Mouse (Mus musculus) lung, embryonic 14.5 days (tissue): ENCODE data around the gene Tbc1d17. TPM values are rescaled to one million over a fixed set of nuclear protein-coding genes. Genes with fewer than 3 reads are reported as not detected.

Experiments used
- ATAC-seq: fragments of 200-750 bp; cut with Nextera tagmentation; 2 replicates; pipeline ENCODE4 v1.8.0; 2017; ENCODE audit warnings: mild to moderate bottlenecking, moderate TSS enrichment, moderate library complexity; ENCODE audit not compliant: insufficient read depth
- DNase-seq: peaks from one replicate; pipeline ENCODE4 v3.0.0-alpha.2; 2015
- H3K27ac ChIP-seq: fragments of 300-500 bp; sonication (generic); 2 replicates; pipeline ENCODE4 v1.5.1; 2014; ENCODE audit warnings: low read depth, mild to moderate bottlenecking, moderate library complexity
- H3K27me3 ChIP-seq: fragments of 300-500 bp; sonication (generic); 2 replicates; pipeline ENCODE4 v1.6.1; 2014; ENCODE audit warnings: low read length, control low read depth; ENCODE audit not compliant: insufficient read depth
- H3K36me3 ChIP-seq: fragments of 300-500 bp; sonication (generic); 2 replicates; pipeline ENCODE4 v1.6.1; 2014; ENCODE audit warnings: control low read depth; ENCODE audit not compliant: insufficient read depth
- H3K4me1 ChIP-seq: fragments of 300-500 bp; sonication (generic); 2 replicates; pipeline ENCODE4 v1.6.1; 2014; ENCODE audit warnings: antibody characterized with exemption, control low read depth; ENCODE audit not compliant: insufficient read depth
- H3K4me2 ChIP-seq: fragments of 300-500 bp; sonication (generic); 2 replicates; pipeline ENCODE4 v1.6.1; 2014; ENCODE audit warnings: mild to moderate bottlenecking
- H3K4me3 ChIP-seq: fragments of 300-500 bp; sonication (generic); 2 replicates; pipeline ENCODE4 v1.5.1; 2014; ENCODE audit warnings: low read depth, low read length
- H3K9ac ChIP-seq: fragments of 300-500 bp; sonication (generic); 2 replicates; pipeline ENCODE4 v1.6.1; 2014
- H3K9me3 ChIP-seq: fragments of 300-500 bp; sonication (generic); 2 replicates; pipeline ENCODE4 v1.6.1; 2016; ENCODE audit warnings: low read depth, low read length, control low read depth
- CTCF ChIP-seq: IDR thresholded peaks from 2 replicates; pipeline ENCODE4 v1.5.1; 2016; ENCODE audit warnings: antibody characterized with exemption, low read depth
- WGBS: fragments of 180-500 bp; shearing (Covaris S2); extraction: QIAGEN DNeasy Blood & Tissue Kit; methylation state at CpG from one replicate; pipeline ENCODE4 v1.1.7; 2014; 5-methylcytosine and 5-hydroxymethylcytosine counted together
- polyA plus RNA-seq: library from polyadenylated mRNA; unstranded; fragments of >200 nt; fragmentation: Nextera tagmentation; extraction: Ambion mirVana; gene quantifications from 2 replicates; pipeline ENCODE4 v1.2.1, GENCODE M21; 2014

Gene Tbc1d17
- polyA plus RNA-seq, 1 experiment from 2014 or later = 73.7 TPM

DNA sequence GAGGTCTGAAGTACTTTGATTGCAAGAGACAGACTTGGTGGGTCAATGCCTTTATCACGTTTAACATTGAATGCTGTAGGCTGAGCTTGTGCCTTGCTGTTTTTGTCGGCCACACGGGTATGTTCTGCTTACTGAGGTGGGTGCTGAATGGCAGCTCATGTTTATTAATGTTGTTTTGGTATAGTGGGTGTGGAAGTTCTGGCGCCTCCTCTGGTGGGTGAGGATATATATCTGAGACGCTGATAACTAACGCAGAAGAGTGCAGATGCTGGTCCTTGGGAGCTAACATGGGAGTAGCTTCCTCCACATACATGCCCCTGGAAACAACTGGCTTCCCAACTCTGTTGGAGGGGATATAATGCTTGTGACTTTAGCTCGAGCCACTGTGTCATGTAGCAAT, 25.5 kb downstream of the Tbc1d17 start:
- H3K4me3 ChIP-seq = no peak overlapping the region
- no peak overlapping the region for H3K27ac ChIP-seq
- H3K4me2 ChIP-seq = no peak overlapping the region
- no peaks in the 10 kb centered on the region for H3K9me3 ChIP-seq
- no peaks in the 10 kb centered on the region for H3K27me3 ChIP-seq
- H3K4me1 ChIP-seq = peaks cover 3% of the 10 kb centered on the region; the same call in 1 of the 2 replicates
- TF ChIP-seq CTCF = peak; percentile 29; the same call in 1 of the 2 replicates
- DNase-seq (no peak), ATAC-seq (no peak)
- peaks cover 29% of the 10 kb centered on the region for H3K36me3 ChIP-seq
- H3K9ac ChIP-seq = no peak overlapping the region
- WGBS = 40% methylated on average over 7 of the region's 7 CpGs

DNA sequence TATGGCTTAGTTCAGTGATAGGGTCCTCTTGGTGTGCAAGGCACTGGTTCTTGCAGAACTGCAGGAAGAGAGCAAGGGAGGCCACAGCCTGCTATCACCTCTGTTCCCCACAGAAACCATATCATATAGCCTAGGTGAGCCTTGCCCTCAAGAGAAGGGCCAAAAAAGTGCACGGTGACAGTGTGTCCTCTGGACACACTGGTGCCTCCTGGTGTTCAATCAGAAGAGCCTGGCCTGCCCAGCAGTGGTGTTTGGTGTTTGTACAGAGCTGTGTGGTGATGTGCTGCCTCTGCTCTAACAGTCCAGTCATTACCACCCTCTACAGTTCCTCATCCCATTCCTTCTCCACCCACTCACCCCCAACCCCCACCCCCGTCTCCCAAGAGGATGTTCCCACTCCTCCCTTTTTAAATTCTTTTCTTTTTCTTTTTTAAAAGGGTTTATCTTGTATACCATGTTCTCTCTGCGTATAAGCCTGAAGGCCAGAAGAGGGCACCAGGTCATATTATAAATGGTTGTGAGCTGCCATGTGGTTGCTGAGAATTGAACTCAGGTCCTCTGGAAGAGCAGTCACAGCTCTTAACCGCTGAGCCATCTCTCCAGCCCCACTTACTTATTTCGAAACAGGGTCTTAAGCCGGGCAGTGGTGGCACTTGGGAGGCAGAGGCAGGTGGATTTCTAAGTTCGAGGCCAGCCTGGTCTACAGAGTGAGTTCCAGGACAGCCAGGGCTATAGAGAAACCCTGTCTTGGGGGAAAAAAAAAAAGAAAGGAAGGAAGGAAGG, 27.0 kb downstream of the Tbc1d17 start:
- H3K9me3 ChIP-seq = no peaks in the 10 kb centered on the region
- no peaks in the 10 kb centered on the region for H3K27me3 ChIP-seq
- no peak for DNase-seq
- H3K9ac ChIP-seq = no peak overlapping the region
- peak; percentile 10; the same call in 1 of the 2 replicates for TF ChIP-seq CTCF
- H3K27ac ChIP-seq = no peak overlapping the region
- peaks cover 21% of the 10 kb centered on the region for H3K36me3 ChIP-seq
- no peak overlapping the region for H3K4me2 ChIP-seq
- H3K4me3 ChIP-seq = no peak overlapping the region
- no peak for ATAC-seq
- 76% methylated on average over 7 of the region's 7 CpGs for WGBS
- H3K4me1 ChIP-seq = peaks cover 11% of the 10 kb centered on the region

DNA sequence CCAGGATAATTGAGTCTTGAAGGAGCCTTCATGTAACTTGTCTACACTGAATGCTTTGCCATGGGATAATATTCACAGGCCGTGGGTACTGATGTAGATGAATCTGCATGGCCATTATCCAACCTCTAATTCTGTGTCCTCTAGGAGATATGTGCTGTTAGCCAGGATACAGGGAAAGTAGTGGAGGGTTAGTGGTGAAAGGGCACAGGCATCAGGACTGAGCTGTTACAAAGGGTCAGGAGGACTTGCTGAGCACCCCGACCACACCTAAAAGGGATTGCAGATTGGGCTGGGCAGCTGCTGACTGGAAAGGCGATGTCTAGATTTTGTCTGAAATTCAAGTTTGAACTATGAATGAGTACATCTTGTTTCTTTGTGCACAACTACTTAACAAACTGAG, 28.4 kb downstream of the Tbc1d17 start:
- no peak for TF ChIP-seq CTCF
- WGBS = 78% methylated on average over 3 of the region's 3 CpGs

DNA sequence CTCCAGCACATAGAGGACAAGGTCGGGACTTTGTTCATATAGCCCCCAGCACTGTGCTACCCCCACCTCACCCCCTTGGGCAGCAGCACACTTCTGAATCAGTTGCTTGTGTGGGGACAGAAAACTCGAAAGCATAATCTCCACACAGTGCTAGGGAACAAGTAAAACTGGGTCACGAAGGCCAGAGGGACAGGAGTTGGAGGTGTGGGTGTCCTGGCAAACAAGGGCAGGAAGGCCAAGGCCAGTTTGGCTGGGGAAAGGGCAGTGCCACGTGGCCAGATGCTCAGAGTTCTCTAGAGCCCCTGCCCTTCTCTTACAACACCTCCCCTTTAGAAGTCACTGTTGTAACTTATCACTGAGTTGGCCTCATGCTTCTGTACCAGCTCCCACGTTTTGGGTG, 29.0 kb downstream of the Tbc1d17 start:
- peaks cover 12% of the 10 kb centered on the region; the same call in 1 of the 2 replicates for H3K36me3 ChIP-seq
- 48% methylated on average over 5 of the region's 5 CpGs for WGBS

More for the DNA sequence above, 28.4 kb downstream of the Tbc1d17 start:
- H3K9ac ChIP-seq = peak overlapping the region; percentile 10; the same call in 1 of the 2 replicates
- peaks cover 11% of the 10 kb centered on the region for H3K4me1 ChIP-seq
- no peaks in the 10 kb centered on the region for H3K9me3 ChIP-seq
- H3K36me3 ChIP-seq = peaks cover 14% of the 10 kb centered on the region; the same call in 1 of the 2 replicates
- ATAC-seq = no peak
- H3K27me3 ChIP-seq = no peaks in the 10 kb centered on the region
- no peak for DNase-seq
- no peak overlapping the region for H3K4me2 ChIP-seq
- H3K27ac ChIP-seq = no peak overlapping the region
- H3K4me3 ChIP-seq = no peak overlapping the region

DNA sequence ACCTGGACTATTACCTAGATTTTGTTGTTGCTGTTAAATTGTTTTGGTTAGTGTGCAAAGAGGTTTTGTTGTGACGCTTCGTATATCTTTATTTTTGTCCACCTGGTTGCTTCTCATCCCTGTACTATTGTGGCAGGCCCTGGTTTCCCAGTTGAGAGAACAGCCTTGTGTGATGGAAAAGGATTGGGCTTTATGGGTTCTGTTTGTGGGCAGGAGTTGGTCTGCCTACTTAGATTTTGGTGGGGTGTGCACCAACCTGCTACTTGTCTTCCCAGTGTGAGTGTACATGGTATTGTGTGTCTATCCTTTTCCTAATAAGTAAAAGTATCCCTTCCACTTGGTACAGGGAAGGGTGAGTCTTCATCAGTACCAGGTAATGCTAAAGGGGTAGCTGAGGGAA, 29.5 kb downstream of the Tbc1d17 start:
- Histone ChIP-seq H3K4me3 (peak overlapping the region; percentile 88), H3K27ac (no peak overlapping the region), H3K4me1 (peaks cover 14% of the 10 kb centered on the region), H3K4me2 (peak overlapping the region; percentile 89), H3K27me3 (no peaks in the 10 kb centered on the region), H3K36me3 (peaks cover 16% of the 10 kb centered on the region), H3K9me3 (no peaks in the 10 kb centered on the region), H3K9ac (peak overlapping the region; percentile 98; the same call in 1 of the 2 replicates)
- TF ChIP-seq CTCF = no peak
- no peak for DNase-seq
- 79% methylated on average over 2 of the region's 2 CpGs for WGBS
- ATAC-seq = no peak

More for the DNA sequence above, 29.0 kb downstream of the Tbc1d17 start:
- no peak for DNase-seq
- no peak overlapping the region for H3K4me3 ChIP-seq
- H3K9ac ChIP-seq = no peak overlapping the region
- peaks cover 13% of the 10 kb centered on the region for H3K4me1 ChIP-seq
- no peaks in the 10 kb centered on the region for H3K9me3 ChIP-seq
- no peaks in the 10 kb centered on the region for H3K27me3 ChIP-seq
- no peak for ATAC-seq
- no peak overlapping the region for H3K27ac ChIP-seq
- peak overlapping the region; percentile 10; the same call in 1 of the 2 replicates for H3K4me2 ChIP-seq
- no peak for TF ChIP-seq CTCF

DNA sequence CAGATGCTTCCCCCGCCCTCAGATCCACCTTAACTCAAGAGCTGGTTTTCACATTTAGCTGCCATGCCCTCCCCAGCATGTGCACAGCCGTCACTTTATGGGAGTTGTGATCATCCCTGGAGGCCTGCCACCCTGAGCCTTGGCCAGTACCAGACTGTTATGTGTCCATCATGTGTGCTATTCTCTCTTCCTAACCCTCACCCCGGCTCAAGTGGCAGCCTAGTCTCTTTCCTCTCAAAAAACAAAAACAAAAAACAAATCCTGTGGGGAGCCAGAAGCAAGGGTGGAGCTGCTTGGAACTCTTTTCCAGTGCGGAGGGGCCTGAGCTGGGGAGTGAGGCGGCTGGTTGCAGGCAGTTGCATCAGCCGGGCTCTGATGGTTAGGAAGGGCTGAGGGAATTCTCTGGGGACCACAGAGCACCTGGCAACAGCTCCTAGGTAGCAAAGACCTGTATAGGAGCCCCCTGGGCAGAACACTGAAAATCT, 30.1 kb downstream of the Tbc1d17 start:
- no peak for DNase-seq
- no peaks in the 10 kb centered on the region for H3K9me3 ChIP-seq
- H3K4me2 ChIP-seq = peak overlapping the region; percentile 89
- no peaks in the 10 kb centered on the region for H3K27me3 ChIP-seq
- peak overlapping the region; percentile 46; the same call in 1 of the 2 replicates for H3K27ac ChIP-seq
- H3K4me3 ChIP-seq = peak overlapping the region; percentile 88
- H3K9ac ChIP-seq = peak overlapping the region; percentile 98
- peaks cover 14% of the 10 kb centered on the region for H3K4me1 ChIP-seq
- no peak for TF ChIP-seq CTCF
- H3K36me3 ChIP-seq = peaks cover 22% of the 10 kb centered on the region
- ATAC-seq = no peak
- WGBS = 26% methylated on average over 6 of the region's 6 CpGs

DNA sequence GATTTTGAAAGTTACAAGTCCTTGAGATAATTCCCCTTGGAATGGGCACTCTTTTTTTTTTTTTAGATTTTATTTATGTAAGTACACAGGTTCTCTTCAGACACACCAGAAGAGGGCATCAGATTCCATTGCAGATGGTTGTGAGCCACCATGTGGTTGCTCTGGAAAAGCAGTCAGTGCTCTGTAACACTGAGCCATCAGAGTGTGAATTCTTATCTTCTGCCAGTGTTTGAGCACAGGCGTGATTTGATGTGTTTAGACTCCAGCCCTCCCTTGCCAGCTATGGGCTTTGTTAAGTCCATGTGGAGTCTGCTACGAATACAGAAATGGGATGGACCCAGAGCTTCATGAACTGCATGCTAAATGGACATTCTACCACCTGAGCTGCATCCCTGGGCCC, 30.7 kb downstream of the Tbc1d17 start:
- H3K27ac ChIP-seq = no peak overlapping the region; the same call in 1 of the 2 replicates
- H3K36me3 ChIP-seq = peaks cover 27% of the 10 kb centered on the region
- DNase-seq (peak; percentile 80), ATAC-seq (no peak)
- peak overlapping the region; percentile 89 for H3K4me2 ChIP-seq
- H3K4me1 ChIP-seq = peaks cover 14% of the 10 kb centered on the region
- H3K9ac ChIP-seq = peak overlapping the region; percentile 98
- TF ChIP-seq CTCF = peak; percentile 58
- 11% methylated on average over 2 of the region's 2 CpGs for WGBS
- peak overlapping the region; percentile 88 for H3K4me3 ChIP-seq
- H3K27me3 ChIP-seq = no peaks in the 10 kb centered on the region
- no peaks in the 10 kb centered on the region for H3K9me3 ChIP-seq
